Mouse (Mus musculus) mouse embryonic stem cell (cell line): Measurements from ENCODE around the gene Gm38394.

Experiments
- in situ Hi-C, 2 experiments: fragments of 300-500 bp; cut with MboI; formaldehyde crosslinking; loops; 1 replicate in 1 of 2; 3 replicates in 1 of 2; pipeline ENCODE4 v1.14.3; 2019 to 2020; ENCODE audit warnings: low sequenced_read_pairs in 2 of 2, low pct_unique_long_range_greater_than_20kb in 1 of 2, mixed read lengths in 1 of 2; ENCODE audit not compliant: unreplicated experiment in 1 of 2

The Gm38394 gene

DNA sequence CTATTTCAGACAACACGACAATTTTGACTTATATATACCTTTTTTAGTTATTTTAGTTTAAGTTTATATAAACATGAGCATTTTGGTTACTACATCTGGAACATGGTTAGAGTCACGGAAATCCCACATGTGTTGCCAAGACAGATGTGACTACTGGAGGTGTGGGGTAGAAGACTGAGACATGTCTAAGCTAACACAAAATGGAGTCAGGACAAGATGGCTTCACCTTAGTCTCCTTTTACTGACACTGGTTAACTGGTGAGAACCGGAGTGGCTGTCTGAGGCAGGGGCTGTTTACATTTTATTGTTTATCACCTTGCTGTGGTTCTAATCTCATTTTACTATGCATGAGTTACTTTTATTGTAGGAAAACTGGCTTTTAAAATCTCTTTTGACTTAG is 7.5 kb upstream of the Gm38394 start:
- in situ Hi-C loops = loop anchor here in 1 of 2 experiments (25.0 kb wide), 1 partner anchor 894 kb away; the partner anchor contains the start of gene Kdm5b

DNA sequence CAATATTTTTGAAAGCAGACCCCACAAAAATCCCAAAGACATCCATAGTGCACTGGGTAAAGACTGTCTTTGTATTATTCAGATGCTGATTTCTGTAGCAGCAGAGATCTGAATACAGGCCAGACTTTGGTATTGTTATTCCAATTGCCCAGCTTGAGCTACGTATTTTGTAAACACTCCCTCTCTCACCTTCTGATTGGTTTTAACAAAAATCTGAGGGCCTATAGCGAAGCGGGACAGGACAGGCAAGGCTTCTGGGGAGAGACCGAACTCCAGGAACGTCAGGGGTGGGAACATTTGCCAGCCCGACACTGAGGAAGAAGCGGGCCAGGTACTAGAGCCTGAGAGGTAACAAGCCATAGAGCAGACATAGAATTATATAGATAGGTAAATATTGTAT is 6.6 kb upstream of the Gm38394 start:
- in situ Hi-C loops = loop anchor here in 1 of 2 experiments (25.0 kb wide), 1 partner anchor 895 kb away; the partner anchor contains the start of gene Kdm5b

DNA sequence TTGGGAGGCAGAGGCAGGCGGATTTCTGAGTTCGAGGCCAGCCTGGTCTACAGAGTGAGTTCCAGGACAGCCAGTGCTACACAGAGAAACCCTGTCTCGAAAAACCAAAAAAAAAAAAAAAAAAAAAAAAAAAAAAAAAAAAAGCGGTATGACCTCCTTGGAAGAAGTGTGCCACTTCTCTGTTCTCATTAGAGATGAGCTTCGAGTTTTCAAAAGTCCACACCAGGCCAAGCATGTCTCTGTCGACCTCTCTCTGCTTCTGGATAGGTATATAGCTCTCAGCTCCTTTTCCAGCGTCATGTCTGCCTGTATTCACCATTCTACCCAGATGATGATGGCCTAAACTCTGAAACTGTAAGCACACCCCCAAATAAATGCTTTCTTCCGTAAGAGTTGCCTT is 4.6 kb upstream of the Gm38394 start:
- in situ Hi-C loops = loop anchor here in 1 of 2 experiments (25.0 kb wide), 1 partner anchor 897 kb away; the partner anchor contains the start of gene Kdm5b

DNA sequence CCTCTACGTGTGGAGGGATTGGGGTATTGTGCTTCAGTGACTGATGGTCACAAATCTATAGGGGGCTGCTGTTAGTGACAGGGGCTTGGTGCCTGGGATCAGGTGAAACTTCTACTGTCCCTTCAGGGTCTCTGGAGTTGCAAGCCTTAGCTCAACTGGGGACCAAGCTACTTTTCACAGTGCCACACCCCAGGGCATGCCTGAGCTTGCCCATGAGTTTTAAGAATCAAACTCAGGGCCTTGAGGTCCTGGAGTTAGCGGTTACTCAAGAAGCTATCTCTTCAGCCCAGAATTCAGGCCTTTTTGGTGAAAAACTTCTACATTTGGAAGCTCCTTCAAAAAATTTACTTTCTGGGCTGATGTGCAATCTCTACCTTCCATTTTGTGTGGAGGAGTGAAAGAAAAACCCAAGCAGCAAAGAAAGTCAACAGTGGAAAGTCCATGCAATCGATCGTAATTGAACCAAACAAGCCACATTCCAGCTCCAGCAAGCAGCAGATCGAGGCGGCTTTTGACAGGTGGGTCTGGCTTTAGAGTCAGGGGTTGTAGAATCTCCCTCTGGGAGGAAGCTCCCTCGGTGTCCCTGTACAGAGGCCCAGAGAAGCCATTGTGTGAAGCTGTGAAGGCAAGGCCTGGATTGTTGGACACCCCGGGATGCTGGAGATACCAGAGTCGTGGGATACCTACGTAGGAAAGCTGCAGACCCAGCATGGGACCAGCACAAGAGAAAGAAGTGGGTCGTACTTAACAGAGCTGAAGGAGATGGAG is 3.3 kb upstream of the Gm38394 start:
- in situ Hi-C loops = loop anchor here in 1 of 2 experiments (25.0 kb wide), 1 partner anchor 898 kb away; the partner anchor contains the start of gene Kdm5b

DNA sequence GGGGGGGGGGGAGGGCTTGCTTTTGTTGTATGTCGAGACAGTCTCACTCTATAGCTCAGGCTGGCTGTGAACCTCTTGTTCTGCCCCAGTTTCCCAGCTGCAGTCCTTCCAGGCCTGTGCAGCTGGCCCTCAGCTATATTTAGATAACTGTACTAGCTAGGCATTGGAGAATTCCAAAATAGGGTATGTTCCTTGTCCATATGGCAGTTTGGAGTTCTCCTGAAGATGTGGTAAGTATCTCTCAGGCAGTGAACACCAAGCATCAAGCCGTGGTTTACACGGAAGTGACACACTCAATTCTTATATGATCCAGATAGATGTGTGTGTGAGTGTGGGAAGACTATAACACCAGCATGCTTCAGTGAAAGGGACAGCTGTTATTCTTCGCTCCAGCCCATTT is 2.3 kb upstream of the Gm38394 start:
- in situ Hi-C loops = loop anchor here in 1 of 2 experiments (25.0 kb wide), 1 partner anchor 899 kb away; the partner anchor contains the start of gene Kdm5b

DNA sequence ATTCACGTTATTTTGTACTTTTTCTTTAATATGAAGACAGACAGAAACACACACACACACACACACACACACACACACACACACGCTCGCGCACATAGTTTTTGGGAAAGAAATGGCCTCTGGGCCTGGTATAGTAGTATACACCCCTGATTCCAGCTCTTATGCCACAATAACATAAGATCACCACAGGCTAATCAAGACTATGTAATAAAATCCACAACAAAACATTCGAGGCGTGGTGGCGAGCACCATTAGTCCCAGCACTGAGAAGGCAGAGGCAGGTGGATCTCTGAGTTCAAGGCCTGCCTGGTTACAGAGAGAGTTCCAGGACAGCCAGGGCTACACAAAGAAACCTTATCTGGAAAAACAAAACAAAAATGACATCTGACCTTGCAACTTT is 1.8 kb upstream of the Gm38394 start:
- in situ Hi-C loops = loop anchor here in 1 of 2 experiments (25.0 kb wide), 1 partner anchor 899 kb away; the partner anchor contains the start of gene Kdm5b

DNA sequence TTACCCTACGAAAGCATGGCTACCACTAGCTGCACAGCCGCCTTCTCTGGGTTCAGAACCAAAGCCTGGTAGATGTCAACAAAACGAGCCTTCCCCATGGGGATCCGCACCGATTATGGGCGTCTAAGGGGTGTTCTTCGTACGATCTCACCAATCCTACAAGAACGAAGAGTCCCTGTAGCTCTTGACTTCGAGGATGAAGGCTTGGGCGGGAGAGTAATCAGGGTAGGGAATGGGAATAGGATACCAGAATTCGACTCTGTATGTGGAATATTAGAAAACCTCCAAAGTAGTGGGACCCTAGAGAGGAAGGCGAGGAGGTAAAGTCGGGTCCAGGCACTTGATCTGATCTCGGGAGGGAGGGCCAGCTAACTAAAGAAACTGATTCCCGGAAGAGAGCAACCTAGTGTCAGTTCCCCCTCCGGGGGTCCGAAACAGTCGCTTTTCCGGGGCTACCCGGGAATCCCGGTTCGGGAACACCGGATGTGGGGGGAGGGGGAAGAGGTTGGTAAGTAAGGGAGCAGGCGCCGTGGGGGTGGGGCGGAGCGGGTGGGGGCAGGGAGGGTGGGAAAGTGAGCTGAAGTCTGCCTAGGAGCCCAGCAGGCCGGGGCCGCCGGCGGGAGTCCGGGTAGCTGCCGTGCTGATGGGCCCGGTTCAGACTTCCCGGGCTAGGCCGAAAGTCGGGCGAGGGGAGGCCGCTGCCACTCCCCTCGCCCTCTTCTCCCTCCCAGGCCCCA is 484 bp downstream of the Gm38394 start, which contains the start of gene Zbed6:
TSS of gene Zbed6 (minus strand) at position 420 of the 737 bp plus-strand sequence.
- in situ Hi-C loops = loop anchor here in 1 of 2 experiments (25.0 kb wide), 1 partner anchor 902 kb away; the partner anchor contains the start of gene Kdm5b

DNA sequence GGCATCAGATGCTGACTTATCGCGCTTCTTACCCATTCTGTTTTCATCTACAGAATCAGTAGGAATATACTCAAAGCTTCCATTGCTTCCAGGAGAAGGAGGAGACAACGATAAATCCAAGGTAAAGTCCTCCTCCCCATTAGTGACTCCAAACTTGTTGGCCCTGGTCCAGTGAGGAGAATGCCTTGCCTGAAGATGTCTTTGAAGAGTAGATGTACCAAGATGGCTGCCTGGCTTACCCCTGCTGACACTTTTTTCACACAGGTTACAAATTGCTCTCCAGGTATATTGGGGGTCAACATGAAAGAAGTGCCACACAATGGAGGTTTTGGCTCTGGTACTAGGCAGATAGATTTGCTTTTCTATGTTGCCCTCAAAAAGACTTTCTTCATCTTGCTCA is 2.2 kb downstream of the Gm38394 start:
- in situ Hi-C loops = loop anchor here in 1 of 2 experiments (25.0 kb wide), 1 partner anchor 903 kb away; the partner anchor contains the start of gene Kdm5b

DNA sequence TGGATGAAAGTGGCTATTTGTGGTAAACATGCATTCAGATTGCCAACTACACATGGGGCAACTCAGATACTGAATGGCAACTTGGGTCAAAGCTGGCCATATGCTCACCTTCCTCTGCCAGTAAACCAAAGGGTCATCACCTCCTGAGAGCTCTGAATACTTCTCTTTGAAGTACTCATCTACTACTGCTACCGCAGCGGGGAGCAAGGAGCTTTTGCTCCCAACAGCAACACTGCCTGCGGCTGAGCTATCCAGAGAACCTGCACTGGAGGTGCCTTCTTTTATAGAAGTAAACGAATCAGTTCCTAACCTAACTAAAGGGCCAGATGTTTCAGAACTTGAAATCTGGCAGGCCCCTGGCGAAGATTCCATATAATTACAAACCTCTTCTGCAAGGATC is 4.3 kb downstream of the Gm38394 start:
- in situ Hi-C loops = loop anchor here in 1 of 2 experiments (25.0 kb wide), 1 partner anchor 905 kb away; the partner anchor contains the start of gene Kdm5b

DNA sequence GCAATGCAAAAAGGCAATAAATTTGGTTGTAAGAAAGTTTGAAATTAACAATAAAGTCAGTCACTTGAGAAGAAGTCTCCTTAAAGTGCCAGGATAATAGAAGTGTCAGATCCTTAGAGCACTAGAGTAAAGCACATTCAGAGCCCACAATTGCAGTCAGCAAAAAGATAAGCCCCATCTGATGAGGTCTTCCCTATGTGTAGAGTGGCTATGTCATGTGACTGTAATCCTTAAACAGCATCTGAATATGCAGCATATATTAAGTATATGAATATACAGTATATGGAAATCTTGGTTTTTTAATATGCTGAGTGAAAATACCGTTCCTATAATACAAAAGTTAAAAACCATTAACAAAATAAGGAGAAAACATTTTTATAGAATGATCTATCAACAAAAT is 8.1 kb downstream of the Gm38394 start:
- in situ Hi-C loops = loop anchor here in 1 of 2 experiments (25.0 kb wide), 1 partner anchor 909 kb away; the partner anchor contains the start of gene Kdm5b

DNA sequence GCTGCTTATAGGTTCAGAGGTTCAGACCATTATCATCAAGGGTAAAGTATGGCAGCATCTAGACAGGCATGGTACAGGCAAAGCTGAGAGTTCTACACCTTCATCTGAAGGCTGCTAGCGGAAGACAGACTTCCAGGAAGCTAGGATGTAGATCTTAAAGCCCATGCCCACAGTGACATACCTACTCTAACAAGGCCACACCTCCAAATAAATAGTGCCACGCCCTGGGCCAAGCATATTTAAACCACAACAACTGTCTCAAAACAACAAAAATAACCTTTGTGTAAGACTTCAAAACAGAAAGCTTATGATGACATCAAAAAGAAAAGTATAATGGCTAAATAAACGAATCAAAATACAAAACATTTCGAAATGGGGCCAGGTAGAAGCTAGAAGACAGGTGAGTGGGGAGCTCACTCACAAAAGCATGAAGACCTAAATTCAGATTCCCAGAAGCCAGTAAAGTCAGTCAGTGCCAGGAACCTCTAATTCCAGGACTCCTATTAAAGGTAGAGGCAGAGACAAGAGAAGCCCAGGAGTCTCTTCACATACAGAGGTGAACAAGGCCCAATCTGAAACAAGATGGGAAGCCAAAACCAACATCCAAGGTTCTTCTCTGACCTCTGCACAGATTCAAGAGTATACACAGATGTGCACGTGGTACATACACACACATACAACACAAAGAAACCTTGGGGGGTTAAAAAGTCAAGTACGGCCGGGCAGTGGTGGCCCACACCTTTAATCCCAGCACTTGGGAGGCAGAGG is 10.6 kb downstream of the Gm38394 start:
- in situ Hi-C loops = loop anchor here in 1 of 2 experiments (25.0 kb wide), 1 partner anchor 912 kb away; the partner anchor contains the start of gene Kdm5b

DNA sequence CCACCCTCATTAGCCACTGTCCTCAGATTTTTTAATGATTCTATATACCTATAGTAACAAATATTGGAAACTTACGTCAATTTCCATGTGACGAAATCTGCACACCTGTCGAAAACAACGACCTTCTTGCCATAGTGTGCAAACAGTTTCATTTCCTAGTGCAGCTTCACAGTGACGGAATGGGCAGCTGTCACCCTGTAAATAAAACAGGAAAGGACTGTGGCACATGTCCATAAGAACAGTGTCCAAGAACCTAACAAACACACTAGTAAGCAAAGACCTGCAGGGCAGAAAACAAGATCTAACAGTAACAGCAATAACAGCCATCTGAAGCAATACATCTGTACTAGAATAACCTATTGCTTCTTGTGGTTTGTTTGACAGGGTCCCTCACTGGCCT is 15.5 kb downstream of the Gm38394 start:
- in situ Hi-C loops = no loop called here

DNA sequence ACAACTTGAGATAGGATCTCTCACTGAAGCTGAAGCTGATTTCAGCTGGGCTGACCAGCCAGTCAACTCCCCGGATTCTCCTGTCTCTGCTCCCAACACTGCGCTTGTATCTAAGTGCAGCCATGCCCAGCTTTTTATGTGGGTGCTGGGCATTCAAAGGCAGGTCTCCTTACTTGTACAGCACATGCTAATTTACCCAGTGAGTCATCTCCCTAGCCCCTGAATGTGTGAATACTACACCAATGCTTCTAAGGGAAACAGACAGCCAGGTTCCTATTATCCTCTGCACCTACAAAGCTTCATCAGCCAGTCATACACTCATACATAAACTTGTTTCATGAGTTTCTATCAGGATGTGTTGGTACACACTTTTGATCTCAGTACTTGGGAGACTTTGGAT is 20.0 kb downstream of the Gm38394 start:
- in situ Hi-C loops = no loop called here

DNA sequence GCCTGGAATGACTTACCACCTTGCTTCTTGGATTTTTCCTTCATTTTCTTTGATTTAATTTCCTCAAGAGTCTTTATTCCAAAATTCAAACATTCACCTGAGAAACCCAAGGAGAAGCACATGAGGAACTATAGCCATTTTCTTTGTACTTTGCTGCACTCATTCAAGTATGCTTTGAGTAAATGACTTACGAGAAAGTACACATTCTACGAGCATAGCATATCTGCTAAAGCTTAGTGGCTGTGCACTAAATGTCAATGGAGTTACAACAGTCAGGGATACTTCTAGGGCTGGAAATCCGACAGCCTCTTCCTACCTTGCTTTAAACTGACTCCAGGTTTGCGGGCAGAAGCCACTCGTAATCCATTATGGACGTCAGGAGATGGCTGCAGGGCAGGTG is 22.6 kb downstream of the Gm38394 start:
- in situ Hi-C loops = no loop called here

DNA sequence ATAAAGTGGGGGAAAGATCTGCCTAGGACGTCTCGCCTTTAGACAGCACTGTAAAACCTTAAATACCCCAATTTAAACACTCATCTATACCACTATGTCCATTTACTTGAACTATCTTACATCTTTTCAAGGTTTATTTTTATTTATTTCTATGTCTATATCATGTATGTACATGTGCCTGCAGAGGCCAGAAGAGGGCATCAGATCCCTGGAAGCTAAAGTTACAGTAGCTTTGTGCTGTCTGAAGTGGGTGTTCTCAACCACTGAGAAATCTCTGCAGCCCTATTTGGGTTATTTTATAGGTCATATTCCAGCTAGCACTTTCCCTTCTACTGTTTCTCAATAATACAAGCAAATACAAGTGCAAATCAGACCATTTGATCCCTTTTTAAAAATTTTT is 28.9 kb downstream of the Gm38394 start:
- in situ Hi-C loops = no loop called here

DNA sequence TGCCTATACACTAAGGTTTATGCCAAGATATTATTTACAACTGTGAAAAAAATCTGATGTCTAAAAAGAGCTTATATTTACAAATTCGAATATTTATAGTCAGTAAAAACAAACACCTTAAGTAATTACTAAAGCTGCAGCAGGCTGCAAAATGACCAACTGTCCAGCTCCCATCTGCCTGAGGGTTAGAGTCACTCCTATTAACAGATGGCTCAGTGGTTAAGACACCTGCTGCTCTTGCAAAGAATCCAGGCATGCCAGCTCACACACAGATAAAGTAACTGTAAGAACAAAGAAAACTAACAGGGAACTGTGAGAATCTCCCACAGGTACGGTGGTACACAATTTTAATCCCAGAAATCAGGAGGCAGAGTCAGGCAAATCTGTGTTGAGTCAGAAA is 36.1 kb downstream of the Gm38394 start:
- in situ Hi-C loops = loop anchor here in 1 of 2 experiments (5.0 kb wide), 1 partner anchor 92 kb away; no protein-coding TSS in a partner anchor

DNA sequence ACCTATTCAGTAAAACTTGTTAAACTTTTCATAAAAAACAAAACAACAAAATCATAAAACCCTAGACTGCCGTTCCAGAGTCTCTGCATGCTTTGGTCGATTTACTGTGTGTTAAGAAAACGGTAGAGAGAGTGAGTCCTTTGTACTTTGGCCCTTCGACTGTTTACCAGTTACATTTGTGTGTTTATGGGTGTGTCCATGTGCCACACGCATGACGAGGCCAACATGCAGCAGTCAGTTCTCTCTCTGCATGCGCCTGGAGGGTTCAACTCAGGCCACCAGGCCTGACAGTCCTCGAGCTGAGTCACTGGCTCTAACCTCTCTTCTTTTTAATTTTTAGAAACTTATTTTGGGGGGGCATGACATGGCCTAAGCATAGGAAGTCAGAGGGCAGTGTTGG is 42.8 kb downstream of the Gm38394 start:
- in situ Hi-C loops = loop anchor here in 1 of 2 experiments (25.0 kb wide), 1 partner anchor 431 kb away; no protein-coding TSS in a partner anchor

DNA sequence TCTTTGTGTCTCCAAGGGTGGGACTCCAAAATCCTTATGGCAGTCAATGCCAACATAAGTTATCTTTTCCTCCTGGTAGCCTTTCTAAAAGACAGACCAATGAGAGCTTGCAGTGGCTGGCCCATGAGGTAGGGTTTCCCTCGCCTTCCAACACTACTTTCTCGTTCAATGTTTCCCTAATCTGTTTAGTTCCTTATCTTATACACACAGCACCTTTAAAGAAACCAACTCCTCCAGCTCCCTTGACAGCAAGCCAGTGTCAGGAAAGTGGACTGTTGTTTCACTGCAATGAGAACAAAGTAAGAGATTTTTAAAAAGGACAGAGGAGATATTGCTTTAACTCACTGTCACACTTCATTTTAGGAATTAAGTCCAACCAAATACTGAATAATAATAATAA is 43.2 kb downstream of the Gm38394 start:
- in situ Hi-C loops = loop anchor here in 1 of 2 experiments (25.0 kb wide), 1 partner anchor 431 kb away; no protein-coding TSS in a partner anchor
